Comparison of ENCODE assay signal across 7 mouse cellular contexts in genomic region chr14:72389696-72390095, GRCm38 (mm10).
DNase-seq lines count a peak whose midpoint lies in the region; ATAC-seq and TF ChIP-seq lines count a peak whose summit lies in the region.

No protein-coding gene starts in this region.

- no peak overlapping the region for H3K9ac ChIP-seq in limb, embryonic 14.5 days (ENCODE audit: low read depth, low read length, severe bottlenecking)
- H3K9ac ChIP-seq in stomach, embryonic 16.5 days (ENCODE audit: low read length), result no peak overlapping the region

- no peak overlapping the region for H3K4me3 ChIP-seq in limb, embryonic 14.5 days (replicated peaks; ENCODE audit: low read length)
- H3K4me3 ChIP-seq in stomach, embryonic 16.5 days (replicated peaks; ENCODE audit: low read length), result no peak overlapping the region

- H3K27ac ChIP-seq in limb, embryonic 14.5 days (replicated peaks; ENCODE audit: low read depth, low read length), result no peak overlapping the region
- H3K27ac ChIP-seq in stomach, embryonic 16.5 days (ENCODE audit: low read length), result peak overlapping the region; percentile 25; the same call in 1 of the 2 replicates

- no peak for TF ChIP-seq POLR2A in limb, embryonic 14.5 days (IDR thresholded peaks at IDR 0.05; ENCODE audit: borderline replicate concordance, extremely low read depth, insufficient read depth, insufficient read length)

- 13% methylated on average over 1 of the region's 1 CpGs for WGBS in limb, embryonic 14.5 days
- 31% methylated on average over 1 of the region's 1 CpGs for whole genome bisulfite sequencing in stomach, embryonic 16.5 days

- H3K36me3 ChIP-seq in limb, embryonic 14.5 days (ENCODE audit: control insufficient read depth, insufficient read depth, low read length), result no peaks in the 10 kb centered on the region
- H3K36me3 ChIP-seq in stomach, embryonic 16.5 days (ENCODE audit: control insufficient read depth, insufficient read depth, low read length), result no peaks in the 10 kb centered on the region

- ATAC-seq in limb, embryonic 14.5 days (ENCODE audit: low FRiP score, low read depth), result peak; percentile 30; the same call in 1 of the 2 replicates
- peak; percentile 91 for ATAC-seq in stomach, embryonic 16.5 days (ENCODE audit: insufficient read depth, low FRiP score)

- H3K4me1 ChIP-seq in limb, embryonic 14.5 days (ENCODE audit: control insufficient read depth, insufficient read depth, low read length), result no peaks in the 10 kb centered on the region
- no peaks in the 10 kb centered on the region; the same call in 1 of the 2 replicates for H3K4me1 ChIP-seq in stomach, embryonic 16.5 days (ENCODE audit: control insufficient read depth, insufficient read depth, low read length)

- no peaks in the 10 kb centered on the region for H3K9me3 ChIP-seq in limb, embryonic 14.5 days (ENCODE audit: control insufficient read depth, low read length)
- H3K9me3 ChIP-seq in stomach, embryonic 16.5 days (replicated peaks; ENCODE audit: control insufficient read depth, low read length), result no peaks in the 10 kb centered on the region

- DNase-seq in right cerebral cortex, postnatal 4 days, result peak; percentile 12
- DNase-seq in right cerebral cortex, postnatal 36 days (ENCODE audit: low spot score in 2 of 2), result no peak
- DNase-seq in embryo, embryonic 10 days (ENCODE audit: low spot score), result peak; percentile 36
- peak; percentile 75 to 79 for DNase-seq in heart, postnatal 14 days
- DNase-seq in limb, embryonic 14.5 days (ENCODE audit: low spot score), result peak; percentile 64
- DNase-seq in left cerebral cortex, postnatal 10 days (ENCODE audit: extremely low spot score in 1 of 2, low spot score in 2 of 2), result no peak

- no peak overlapping the region for H3K4me2 ChIP-seq in limb, embryonic 14.5 days (replicated peaks; ENCODE audit: low read depth, low read length, severe bottlenecking)
- no peak overlapping the region for H3K4me2 ChIP-seq in stomach, embryonic 16.5 days (ENCODE audit: low read depth, low read length)

- H3K27me3 ChIP-seq in limb, embryonic 14.5 days (ENCODE audit: control insufficient read depth, insufficient read depth, low read length), result no peaks in the 10 kb centered on the region
- no peaks in the 10 kb centered on the region for H3K27me3 ChIP-seq in stomach, embryonic 16.5 days (ENCODE audit: control insufficient read depth, insufficient read depth, low read length)

- intact Hi-C loops in heart, postnatal 14 days (cut with DNase I), result no loop called here
- intact Hi-C loops in left cerebral cortex, postnatal 10 days (cut with DNase I), result no loop called here

Comparison
In these comparisons a context has a peak if more than half of its experiments do, and no peak if none do; other contexts are left out.
1. DNase-seq: peak in right cerebral cortex, postnatal 4 days (single experiment), embryo, embryonic 10 days (single experiment), heart, postnatal 14 days (2 of 2) and limb, embryonic 14.5 days (single experiment); none in right cerebral cortex, postnatal 36 days (0 of 2) and left cerebral cortex, postnatal 10 days (0 of 2).